Mouse (Mus musculus) megakaryocyte, embryonic 14.5 days (primary cell): ENCODE measurements around the gene Fbxl17.

Experiments used
- FLI1 ChIP-seq: IDR thresholded peaks from 2 replicates; pipeline ENCODE4 v1.6.1; 2012; ENCODE audit warnings: low read length, inconsistent platforms, mixed read lengths
- GATA1 ChIP-seq: IDR thresholded peaks from 3 replicates; pipeline ENCODE4 v1.6.1; 2012; ENCODE audit warnings: mixed read lengths, low read length, inconsistent platforms, borderline replicate concordance

GRCm38 (mm10) chr17:63092774-63093173 lies 407.0 kb downstream of the Fbxl17 start:
- TF ChIP-seq FLI1 (no peak), GATA1 (no peak)
